Mouse (Mus musculus) stomach, embryonic 15.5 days (tissue): Measurements from ENCODE around the gene Med27. TPM values are rescaled to one million over a fixed set of nuclear protein-coding genes. Genes with fewer than 3 reads are reported as not detected.

Source experiments
- ATAC-seq: fragments of 200-750 bp; cut with Nextera tagmentation; 2 replicates; pipeline ENCODE4 v1.8.0; 2017; ENCODE audit warnings: low read depth, moderate number of reproducible peaks, moderate TSS enrichment; ENCODE audit not compliant: insufficient read depth, low FRiP score
- H3K27ac ChIP-seq: fragments of 300-500 bp; sonication (generic); 2 replicates; pipeline ENCODE4 v1.5.1; 2015; ENCODE audit warnings: mild to moderate bottlenecking, inconsistent platforms
- H3K27me3 ChIP-seq: fragments of 300-500 bp; sonication (generic); replicated peaks from 2 replicates; pipeline ENCODE4 v1.6.1; 2015; ENCODE audit warnings: inconsistent platforms
- H3K36me3 ChIP-seq: fragments of 300-500 bp; sonication (generic); 2 replicates; pipeline ENCODE4 v1.6.1; 2015; ENCODE audit warnings: inconsistent platforms
- H3K4me1 ChIP-seq: fragments of 300-500 bp; sonication (generic); 2 replicates; pipeline ENCODE4 v1.6.1; 2015; ENCODE audit warnings: inconsistent platforms
- H3K4me2 ChIP-seq: fragments of 300-500 bp; sonication (generic); 2 replicates; pipeline ENCODE4 v1.6.1; 2015; ENCODE audit warnings: mild to moderate bottlenecking, inconsistent platforms
- H3K4me3 ChIP-seq: fragments of 300-500 bp; sonication (generic); replicated peaks from 2 replicates; pipeline ENCODE4 v1.5.1; 2015; ENCODE audit warnings: inconsistent platforms
- H3K9ac ChIP-seq: fragments of 300-500 bp; sonication (generic); 2 replicates; pipeline ENCODE4 v1.6.1; 2015; ENCODE audit warnings: inconsistent platforms
- H3K9me3 ChIP-seq: fragments of 300-500 bp; sonication (generic); 2 replicates; pipeline ENCODE4 v1.6.1; 2016; ENCODE audit warnings: inconsistent platforms
- whole genome bisulfite sequencing: fragments of 180-500 bp; shearing (Covaris S2); methylation state at CpG from one replicate; pipeline ENCODE4 v1.1.7; 2015; 5-methylcytosine and 5-hydroxymethylcytosine counted together
- polyA plus RNA-seq: library from polyadenylated mRNA; unstranded; fragments of >200 nt; fragmentation: Nextera tagmentation; extraction: Ambion mirVana; gene quantifications from 2 replicates; pipeline ENCODE4 v1.2.1, GENCODE M21; 2015

Gene Med27
- polyA plus RNA-seq, 1 experiment from 2014 or later = 36.4 TPM

- H3K4me3 ChIP-seq = no peak overlapping the region
- H3K27ac ChIP-seq = no peak overlapping the region
- no peaks in the 10 kb centered on the region for H3K36me3 ChIP-seq
- no peak overlapping the region for H3K9ac ChIP-seq
- H3K4me1 ChIP-seq = 0 out of 2 replicates have a peak, but pooled peaks cover 3% of the 10 kb centered on the region
- ATAC-seq = no peak
- H3K4me2 ChIP-seq = no peak overlapping the region
- H3K9me3 ChIP-seq = no peaks in the 10 kb centered on the region
- 59% methylated on average over 7 of the region's 7 CpGs for WGBS
- H3K27me3 ChIP-seq = no peaks in the 10 kb centered on the region
Measured at GRCm38 (mm10) chr2:29439396-29439795, 92.8 kb downstream of the Med27 start.

GRCm38 (mm10) chr2:29439857-29440502 is 93.4 kb downstream of the Med27 start:
- WGBS = 52% methylated on average over 7 of the region's 7 CpGs
- H3K9ac ChIP-seq = no peak overlapping the region
- ATAC-seq = no peak

GRCm38 (mm10) chr2:29442275-29442674 is 95.7 kb downstream of the Med27 start:
- Histone ChIP-seq H3K9ac (no peak overlapping the region), H3K4me1 (0 out of 2 replicates have a peak, but pooled peaks cover 3% of the 10 kb centered on the region), H3K36me3 (no peaks in the 10 kb centered on the region), H3K9me3 (no peaks in the 10 kb centered on the region), H3K27me3 (no peaks in the 10 kb centered on the region), H3K4me3 (no peak overlapping the region), H3K27ac (no peak overlapping the region), H3K4me2 (no peak overlapping the region)
- no peak for ATAC-seq

More at GRCm38 (mm10) chr2:29439857-29440502, 93.4 kb downstream of the Med27 start:
- Histone ChIP-seq H3K4me3 (no peak overlapping the region), H3K9me3 (no peaks in the 10 kb centered on the region), H3K36me3 (no peaks in the 10 kb centered on the region), H3K27me3 (no peaks in the 10 kb centered on the region), H3K27ac (no peak overlapping the region), H3K4me1 (0 out of 2 replicates have a peak, but pooled peaks cover 3% of the 10 kb centered on the region), H3K4me2 (no peak overlapping the region)

- no peaks in the 10 kb centered on the region for H3K27me3 ChIP-seq
- no peaks in the 10 kb centered on the region for H3K4me1 ChIP-seq
- H3K9ac ChIP-seq = no peak overlapping the region
- no peak for ATAC-seq
- H3K36me3 ChIP-seq = no peaks in the 10 kb centered on the region
- no peak overlapping the region for H3K4me2 ChIP-seq
- WGBS = 87% methylated on average over 2 of the region's 2 CpGs
- no peak overlapping the region for H3K4me3 ChIP-seq
- H3K9me3 ChIP-seq = no peaks in the 10 kb centered on the region
- H3K27ac ChIP-seq = no peak overlapping the region
Measured at GRCm38 (mm10) chr2:29443626-29444217, 97.1 kb downstream of the Med27 start.

GRCm38 (mm10) chr2:29448476-29449002 is 101.9 kb downstream of the Med27 start:
- ATAC-seq = no peak
- no peak overlapping the region for H3K4me2 ChIP-seq
- no peak overlapping the region for H3K9ac ChIP-seq
- WGBS = 73% methylated on average over 7 of the region's 7 CpGs
- H3K27ac ChIP-seq = no peak overlapping the region
- no peaks in the 10 kb centered on the region for H3K9me3 ChIP-seq
- H3K4me1 ChIP-seq = no peaks in the 10 kb centered on the region
- no peaks in the 10 kb centered on the region for H3K36me3 ChIP-seq
- H3K4me3 ChIP-seq = no peak overlapping the region
- no peaks in the 10 kb centered on the region for H3K27me3 ChIP-seq

GRCm38 (mm10) chr2:29451368-29451999 is 104.9 kb downstream of the Med27 start:
- 54% methylated on average over 12 of the region's 14 CpGs for WGBS
- Histone ChIP-seq H3K4me2 (no peak overlapping the region), H3K4me1 (0 out of 2 replicates have a peak, but pooled peaks cover 4% of the 10 kb centered on the region), H3K27ac (no peak overlapping the region), H3K9ac (no peak overlapping the region), H3K36me3 (no peaks in the 10 kb centered on the region), H3K9me3 (no peaks in the 10 kb centered on the region), H3K4me3 (no peak overlapping the region), H3K27me3 (no peaks in the 10 kb centered on the region)
- no peak; the same call in 1 of the 2 replicates for ATAC-seq

- no peak for ATAC-seq
- H3K36me3 ChIP-seq = no peaks in the 10 kb centered on the region
- H3K27ac ChIP-seq = no peak overlapping the region
- no peak overlapping the region for H3K4me2 ChIP-seq
- no peak overlapping the region for H3K9ac ChIP-seq
- 0 out of 2 replicates have a peak, but pooled peaks cover 4% of the 10 kb centered on the region for H3K4me1 ChIP-seq
- no peaks in the 10 kb centered on the region for H3K9me3 ChIP-seq
- WGBS = 75% methylated on average over 4 of the region's 4 CpGs
- no peak overlapping the region for H3K4me3 ChIP-seq
- H3K27me3 ChIP-seq = no peaks in the 10 kb centered on the region
Measured at GRCm38 (mm10) chr2:29453376-29453775, 106.8 kb downstream of the Med27 start.

- Histone ChIP-seq H3K9me3 (no peaks in the 10 kb centered on the region), H3K4me1 (0 out of 2 replicates have a peak, but pooled peaks cover 4% of the 10 kb centered on the region), H3K36me3 (no peaks in the 10 kb centered on the region), H3K4me2 (no peak overlapping the region), H3K4me3 (no peak overlapping the region), H3K27me3 (no peaks in the 10 kb centered on the region), H3K9ac (no peak overlapping the region), H3K27ac (no peak overlapping the region)
- 61% methylated on average over 9 of the region's 9 CpGs for WGBS
- ATAC-seq = no peak
Measured at GRCm38 (mm10) chr2:29456631-29457320, 110.2 kb downstream of the Med27 start.

- no peak overlapping the region for H3K9ac ChIP-seq
- 51% methylated on average over 2 of the region's 2 CpGs for WGBS
- H3K4me2 ChIP-seq = no peak overlapping the region
- no peaks in the 10 kb centered on the region for H3K9me3 ChIP-seq
- no peaks in the 10 kb centered on the region for H3K27me3 ChIP-seq
- H3K4me1 ChIP-seq = 0 out of 2 replicates have a peak, but pooled peaks cover 4% of the 10 kb centered on the region
- no peak overlapping the region for H3K27ac ChIP-seq
- no peaks in the 10 kb centered on the region for H3K36me3 ChIP-seq
- no peak overlapping the region for H3K4me3 ChIP-seq
- no peak for ATAC-seq
Measured at GRCm38 (mm10) chr2:29457677-29458076, 111.1 kb downstream of the Med27 start.

GRCm38 (mm10) chr2:29458346-29458950 is 111.8 kb downstream of the Med27 start:
- WGBS = 95% methylated on average over 3 of the region's 3 CpGs
- Histone ChIP-seq H3K9ac (no peak overlapping the region), H3K9me3 (no peaks in the 10 kb centered on the region), H3K27ac (no peak overlapping the region), H3K4me2 (no peak overlapping the region), H3K4me1 (0 out of 2 replicates have a peak, but pooled peaks cover 4% of the 10 kb centered on the region), H3K27me3 (no peaks in the 10 kb centered on the region), H3K36me3 (no peaks in the 10 kb centered on the region), H3K4me3 (no peak overlapping the region)
- no peak for ATAC-seq

- Histone ChIP-seq H3K4me2 (no peak overlapping the region), H3K9ac (no peak overlapping the region), H3K9me3 (no peaks in the 10 kb centered on the region), H3K36me3 (no peaks in the 10 kb centered on the region), H3K4me1 (0 out of 2 replicates have a peak, but pooled peaks cover 4% of the 10 kb centered on the region), H3K4me3 (no peak overlapping the region), H3K27ac (no peak overlapping the region), H3K27me3 (no peaks in the 10 kb centered on the region)
- WGBS = 62% methylated on average over 1 of the region's 1 CpGs
- no peak for ATAC-seq
Measured at GRCm38 (mm10) chr2:29459648-29460047, 113.0 kb downstream of the Med27 start.
